Mouse (Mus musculus): Measurements from ENCODE around the gene Lurap1l.

GRCm38 (mm10) chr4:80939115-80939514 is 28.7 kb downstream of the Lurap1l start:
- TF ChIP-seq CTCF (IDR thresholded peaks at IDR 0.05; ENCODE audit: low read depth) (no peak), EP300 (IDR thresholded peaks at IDR 0.05; ENCODE audit: low read depth) (no peak)
